Mouse (Mus musculus) liver, adult 2 months (tissue): ENCODE measurements around the gene Jmjd6.

Experiments used
- CTCF ChIP-seq: fragments of 200-500 bp; IDR thresholded peaks from 2 replicates; pipeline ENCODE4 v1.5.1; 2011; ENCODE audit warnings: low read depth, low read length, control low read depth
- POLR2A ChIP-seq: fragments of 200-500 bp; IDR thresholded peaks from 2 replicates; pipeline ENCODE4 v1.6.1; 2011; ENCODE audit warnings: low read length, control low read depth; ENCODE audit not compliant: insufficient read depth; ENCODE audit errors: extremely low read depth

GRCm38 (mm10) chr11:116869223-116869622 lies 26.0 kb upstream of the Jmjd6 start:
- TF ChIP-seq POLR2A (no peak), CTCF (no peak)
